Mouse (Mus musculus) heart, embryonic 10.5 days (tissue): ENCODE measurements around the gene Hspb2. TPM values are rescaled to one million over a fixed set of nuclear protein-coding genes. Genes with fewer than 3 reads are reported as not detected.

Experiments
- DNase-seq: peaks from one replicate; pipeline ENCODE4 v3.0.0-alpha.2; 2017; ENCODE audit warnings: low spot score
- H3K27ac ChIP-seq: fragments of 300-500 bp; sonication (generic); 2 replicates; pipeline ENCODE4 v1.5.1; 2016; ENCODE audit warnings: mild to moderate bottlenecking
- H3K27me3 ChIP-seq: fragments of 300-500 bp; sonication (generic); 2 replicates; pipeline ENCODE4 v1.6.1; 2016; ENCODE audit warnings: mild to moderate bottlenecking; ENCODE audit not compliant: poor library complexity, insufficient read depth, severe bottlenecking
- H3K36me3 ChIP-seq: fragments of 300-500 bp; sonication (generic); 2 replicates; pipeline ENCODE4 v1.6.1; 2016; ENCODE audit warnings: mild to moderate bottlenecking, moderate library complexity
- H3K4me1 ChIP-seq: fragments of 300-500 bp; sonication (generic); 2 replicates; pipeline ENCODE4 v1.6.1; 2016; ENCODE audit warnings: mild to moderate bottlenecking
- H3K4me3 ChIP-seq: fragments of 300-500 bp; sonication (generic); 2 replicates; pipeline ENCODE4 v1.5.1; 2016; ENCODE audit warnings: mild to moderate bottlenecking, moderate library complexity
- H3K9me3 ChIP-seq: fragments of 300-500 bp; sonication (generic); 2 replicates; pipeline ENCODE4 v1.6.1; 2016; ENCODE audit warnings: mild to moderate bottlenecking, moderate library complexity
- WGBS: fragments of 180-500 bp; shearing (Covaris S2); methylation state at CpG from one replicate; pipeline ENCODE4 v1.1.7; 2016; 5-methylcytosine and 5-hydroxymethylcytosine counted together
- polyA plus RNA-seq: library from polyadenylated mRNA; unstranded; fragments of >200 nt; fragmentation: Nextera tagmentation; extraction: Ambion mirVana; gene quantifications from 2 replicates; pipeline ENCODE4 v1.2.1, GENCODE M21; 2016

Gene Hspb2
- 227 and 370 TPM in 2 replicates for polyA plus RNA-seq

DNA sequence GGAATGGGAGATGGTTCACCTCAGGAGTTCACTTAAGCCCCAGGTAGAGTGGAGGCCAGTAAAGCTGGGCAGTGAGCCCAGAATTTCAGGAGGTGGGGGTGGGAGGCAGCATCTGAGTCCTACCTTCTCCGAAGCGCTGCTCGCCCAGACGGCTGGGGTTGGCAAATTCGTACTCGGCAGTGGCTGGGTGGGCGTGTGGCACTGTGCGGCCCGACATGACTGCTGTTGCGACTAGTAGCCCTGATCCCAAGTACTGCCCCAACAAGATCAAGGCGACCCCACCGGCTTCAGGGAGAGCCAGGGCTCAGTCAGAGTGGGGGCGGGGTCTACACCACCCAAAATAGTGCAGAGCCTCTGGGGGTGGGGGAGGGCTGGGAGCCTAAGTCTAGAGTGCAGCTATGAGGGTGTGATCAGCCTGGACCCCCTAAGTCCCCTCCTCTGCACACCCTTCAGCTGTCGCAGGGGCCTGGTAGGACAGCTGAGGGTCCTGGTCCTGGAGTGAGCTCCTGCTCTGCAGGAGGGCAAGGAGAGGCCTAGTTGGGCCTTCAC, at the start of gene Hspb2:
TSS of gene Hspb2 (minus strand) at position 301 of the 549 bp plus-strand sequence.
- H3K27me3 ChIP-seq: no peaks in the 10 kb centered on the region
- H3K27ac ChIP-seq: peak within 1 kb of the TSS; percentile 91
- H3K9me3 ChIP-seq: no peaks in the 10 kb centered on the region
- peaks cover 21% of the 10 kb centered on the region for H3K36me3 ChIP-seq
- WGBS: 36% methylated on average over 14 of the region's 14 CpGs
- H3K4me1 ChIP-seq: peaks cover 31% of the 10 kb centered on the region; the same call in 1 of the 2 replicates
- H3K4me3 ChIP-seq: peak within 1 kb of the TSS; percentile 65
- DNase-seq: peak; percentile 86

DNA sequence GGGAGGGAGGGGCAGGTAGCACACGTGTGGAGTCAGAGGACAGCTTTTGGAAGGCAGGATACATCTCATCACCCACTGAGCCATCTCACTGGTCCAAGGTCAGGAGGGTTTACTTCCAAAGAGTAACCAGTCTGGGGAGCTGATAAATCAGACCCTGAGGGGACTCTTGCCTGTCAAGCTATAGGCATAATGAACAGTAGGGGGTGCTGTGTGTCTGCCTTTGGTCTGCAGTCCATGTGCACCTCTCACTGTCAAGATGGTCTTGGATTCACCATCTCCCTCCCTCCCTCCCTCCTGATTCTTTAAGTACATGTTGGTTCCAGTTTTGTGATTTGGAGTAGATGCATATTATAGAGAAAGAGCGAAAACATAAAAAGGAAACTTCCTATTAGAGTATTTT, 48.8 kb upstream of the Hspb2 start:
- 64% methylated on average over 2 of the region's 2 CpGs for WGBS
- Histone ChIP-seq H3K4me1 (no peaks in the 10 kb centered on the region), H3K36me3 (peaks cover 66% of the 10 kb centered on the region), H3K27me3 (no peaks in the 10 kb centered on the region), H3K4me3 (no peak overlapping the region), H3K27ac (no peak overlapping the region), H3K9me3 (no peaks in the 10 kb centered on the region)
- DNase-seq: no peak

DNA sequence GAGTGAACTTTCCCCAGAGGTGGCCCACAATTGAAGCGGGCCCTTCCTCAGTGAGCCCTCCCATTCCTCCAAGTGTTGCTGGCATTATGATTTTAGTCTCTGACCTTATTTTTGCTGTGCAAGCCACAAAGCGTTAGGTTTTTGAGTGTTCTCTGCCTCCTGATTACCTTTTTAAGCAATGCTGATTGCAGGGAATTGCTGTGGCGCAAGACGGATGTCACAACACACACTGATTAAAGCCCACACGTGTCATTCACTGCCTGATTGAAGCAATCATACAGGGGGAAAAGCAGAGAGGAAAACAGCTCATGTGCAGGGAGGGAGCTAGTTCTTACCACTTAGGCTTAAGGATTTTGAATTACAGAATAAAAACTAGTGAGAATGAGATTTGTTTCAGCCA, 46.2 kb upstream of the Hspb2 start:
- no peak overlapping the region for H3K27ac ChIP-seq
- WGBS: 82% methylated on average over 5 of the region's 5 CpGs

DNA sequence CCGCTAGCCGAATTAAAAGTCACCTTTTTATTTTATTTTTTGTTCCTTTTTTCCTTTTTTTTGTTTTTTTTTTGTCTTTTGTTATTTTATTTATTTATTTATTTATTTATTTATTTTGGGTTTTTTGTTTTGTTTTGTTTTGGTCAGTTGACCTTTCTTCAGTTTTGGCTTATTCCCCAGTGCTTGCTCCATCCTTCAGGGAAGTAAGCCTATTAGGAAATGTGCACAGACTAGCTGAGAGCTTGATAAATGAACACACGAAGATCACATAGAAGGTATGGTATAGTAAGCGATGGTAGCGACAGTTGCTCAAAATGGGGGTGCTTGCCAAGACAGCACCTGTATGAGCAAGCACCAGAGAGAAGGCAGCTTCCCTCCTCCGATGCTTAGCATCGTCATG, 45.5 kb upstream of the Hspb2 start:
- 89% methylated on average over 7 of the region's 7 CpGs for WGBS
- no peak overlapping the region for H3K27ac ChIP-seq
- no peak overlapping the region for H3K4me3 ChIP-seq
- H3K36me3 ChIP-seq: peaks cover 50% of the 10 kb centered on the region
- no peak for DNase-seq
- H3K4me1 ChIP-seq: no peaks in the 10 kb centered on the region
- no peaks in the 10 kb centered on the region for H3K27me3 ChIP-seq
- H3K9me3 ChIP-seq: no peaks in the 10 kb centered on the region

More for the DNA sequence above, 46.2 kb upstream of the Hspb2 start:
- H3K9me3 ChIP-seq: no peaks in the 10 kb centered on the region
- no peaks in the 10 kb centered on the region for H3K27me3 ChIP-seq
- no peaks in the 10 kb centered on the region for H3K4me1 ChIP-seq
- no peak for DNase-seq
- H3K36me3 ChIP-seq: peaks cover 55% of the 10 kb centered on the region
- H3K4me3 ChIP-seq: no peak overlapping the region

DNA sequence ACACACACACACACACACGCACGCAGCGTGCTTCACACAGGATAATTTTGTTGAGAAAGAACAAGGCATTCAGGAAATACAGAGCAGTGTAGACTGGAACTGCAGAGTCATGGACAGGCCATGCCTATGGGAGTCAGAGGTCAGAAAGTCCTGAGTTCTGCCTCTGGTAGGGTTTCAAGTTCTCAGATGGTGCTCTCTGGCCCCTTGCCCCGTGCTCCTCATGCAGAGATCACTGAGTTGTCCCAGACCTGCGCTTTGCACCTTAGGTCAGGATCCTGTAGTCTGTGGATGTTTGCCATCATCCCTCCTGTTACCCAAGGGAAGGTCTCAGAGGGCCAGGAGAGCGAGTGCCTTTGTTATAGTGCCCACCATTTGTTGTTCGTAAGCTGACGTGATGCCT, 44.6 kb upstream of the Hspb2 start:
- no peaks in the 10 kb centered on the region for H3K9me3 ChIP-seq
- WGBS: 85% methylated on average over 8 of the region's 8 CpGs
- H3K4me3 ChIP-seq: no peak overlapping the region
- no peak for DNase-seq
- H3K36me3 ChIP-seq: peaks cover 52% of the 10 kb centered on the region
- no peak overlapping the region for H3K27ac ChIP-seq
- H3K27me3 ChIP-seq: no peaks in the 10 kb centered on the region
- no peaks in the 10 kb centered on the region for H3K4me1 ChIP-seq

DNA sequence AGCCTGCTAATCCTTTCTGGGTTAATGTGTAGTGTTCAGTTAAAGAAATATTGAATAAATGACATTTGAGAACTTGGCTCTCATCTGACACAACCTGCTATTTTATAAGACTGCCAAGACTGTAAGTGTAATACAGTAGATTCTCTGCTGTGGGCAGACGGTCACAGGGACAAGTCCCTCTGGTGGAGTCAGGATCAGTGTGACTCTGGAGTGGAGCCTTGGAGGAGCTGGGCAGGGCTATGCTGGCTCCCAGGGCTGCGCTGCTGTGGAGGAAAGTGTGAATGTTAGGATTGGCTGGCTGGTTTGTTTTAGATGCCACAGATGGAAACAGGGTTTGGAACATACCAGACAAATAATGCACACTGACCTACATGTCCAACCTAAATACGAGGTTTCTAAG, 43.1 kb upstream of the Hspb2 start:
- H3K27ac ChIP-seq: no peak overlapping the region
- H3K4me3 ChIP-seq: no peak overlapping the region
- no peak for DNase-seq
- H3K9me3 ChIP-seq: no peaks in the 10 kb centered on the region
- no peaks in the 10 kb centered on the region for H3K4me1 ChIP-seq
- peaks cover 53% of the 10 kb centered on the region for H3K36me3 ChIP-seq
- WGBS: 90% methylated on average over 3 of the region's 3 CpGs
- no peaks in the 10 kb centered on the region for H3K27me3 ChIP-seq

DNA sequence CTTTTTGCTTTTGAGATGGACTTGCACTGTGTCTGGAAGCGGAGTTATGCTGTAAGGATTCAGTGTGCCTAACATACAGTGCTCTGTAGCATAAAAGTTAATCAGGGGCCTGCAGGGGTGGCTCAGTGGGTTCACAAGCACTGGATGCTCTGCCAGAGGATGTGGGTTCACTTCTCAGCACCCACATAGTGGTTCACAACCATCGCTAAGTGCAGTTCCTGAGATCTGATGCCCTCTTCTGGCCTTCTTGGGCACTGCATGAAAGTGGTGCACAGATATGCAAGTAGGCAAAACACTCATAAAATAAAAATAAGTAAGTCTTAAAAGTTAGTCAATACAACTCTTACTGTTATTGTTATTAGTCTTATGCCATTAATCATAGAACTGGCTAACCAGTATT, 30.0 kb upstream of the Hspb2 start:
- WGBS: 70% methylated on average over 2 of the region's 2 CpGs
- H3K4me1 ChIP-seq: no peaks in the 10 kb centered on the region
- no peaks in the 10 kb centered on the region for H3K9me3 ChIP-seq
- no peak overlapping the region for H3K27ac ChIP-seq
- no peak overlapping the region for H3K4me3 ChIP-seq
- H3K36me3 ChIP-seq: peaks cover 92% of the 10 kb centered on the region
- H3K27me3 ChIP-seq: no peaks in the 10 kb centered on the region
- no peak for DNase-seq

DNA sequence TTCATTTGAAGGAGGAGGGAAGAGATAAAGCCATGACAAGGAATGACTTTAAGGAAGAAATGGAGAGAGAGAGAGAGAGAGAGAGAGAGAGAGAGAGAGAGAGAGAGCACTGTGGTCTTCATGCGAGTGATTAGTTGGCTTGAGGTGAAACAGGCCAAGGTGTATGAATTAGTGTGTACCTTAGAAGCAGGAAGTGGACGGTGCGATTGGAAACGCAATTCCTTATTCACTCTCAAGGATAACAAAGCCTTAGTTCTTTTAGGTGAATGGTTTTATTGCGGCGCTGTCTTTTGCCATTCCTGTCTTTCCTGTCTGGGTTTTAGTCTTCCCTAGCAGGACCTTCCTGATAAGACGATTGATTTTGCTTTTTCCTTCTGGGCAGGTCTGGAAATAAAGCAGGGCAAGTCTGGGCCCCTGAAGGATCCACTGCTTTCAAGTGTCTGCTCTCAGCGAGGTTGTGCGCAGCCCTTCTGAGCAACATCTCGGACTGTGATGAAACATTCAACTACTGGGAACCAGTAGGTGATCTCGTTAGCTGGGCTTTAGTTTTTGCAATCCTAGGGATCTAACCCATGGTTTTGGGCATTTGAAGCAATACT, 24.1 kb upstream of the Hspb2 start:
- Histone ChIP-seq H3K36me3 (peaks cover 46% of the 10 kb centered on the region), H3K4me3 (peak overlapping the region; percentile 85), H3K4me1 (peaks cover 19% of the 10 kb centered on the region), H3K27ac (peak overlapping the region; percentile 97), H3K9me3 (no peaks in the 10 kb centered on the region), H3K27me3 (no peaks in the 10 kb centered on the region)
- 50% methylated on average over 11 of the region's 11 CpGs for WGBS
- no peak for DNase-seq

DNA sequence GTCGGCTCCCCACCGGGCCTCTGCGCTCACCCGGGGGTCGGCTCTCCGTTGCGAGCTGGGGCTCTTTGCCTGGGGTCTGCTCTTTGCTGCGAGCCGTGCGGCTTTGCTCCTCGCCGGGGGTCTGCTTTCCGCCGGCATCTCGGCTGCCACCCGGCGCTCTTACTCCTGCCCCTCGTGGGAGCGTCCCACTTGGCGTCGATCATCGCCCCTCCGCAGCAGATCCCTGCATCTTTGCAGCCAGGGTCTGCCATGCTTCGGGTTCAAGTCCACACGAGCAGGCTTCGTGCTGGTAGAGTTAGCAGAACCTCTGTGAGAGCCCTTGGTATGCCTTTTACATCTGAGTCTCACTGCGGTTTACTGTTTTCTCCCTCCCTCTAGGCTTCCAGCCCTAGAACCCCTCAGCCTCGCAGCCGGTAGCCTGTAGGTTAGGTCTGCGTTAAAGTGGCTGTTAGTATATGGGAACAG, 23.5 kb upstream of the Hspb2 start:
- peaks cover 19% of the 10 kb centered on the region for H3K4me1 ChIP-seq
- peak overlapping the region; percentile 97 for H3K27ac ChIP-seq
- peak overlapping the region; percentile 85 for H3K4me3 ChIP-seq
- no peaks in the 10 kb centered on the region for H3K27me3 ChIP-seq
- H3K36me3 ChIP-seq: peaks cover 41% of the 10 kb centered on the region
- no peaks in the 10 kb centered on the region for H3K9me3 ChIP-seq
- WGBS: 2% methylated on average over 24 of the region's 30 CpGs
- DNase-seq: no peak

DNA sequence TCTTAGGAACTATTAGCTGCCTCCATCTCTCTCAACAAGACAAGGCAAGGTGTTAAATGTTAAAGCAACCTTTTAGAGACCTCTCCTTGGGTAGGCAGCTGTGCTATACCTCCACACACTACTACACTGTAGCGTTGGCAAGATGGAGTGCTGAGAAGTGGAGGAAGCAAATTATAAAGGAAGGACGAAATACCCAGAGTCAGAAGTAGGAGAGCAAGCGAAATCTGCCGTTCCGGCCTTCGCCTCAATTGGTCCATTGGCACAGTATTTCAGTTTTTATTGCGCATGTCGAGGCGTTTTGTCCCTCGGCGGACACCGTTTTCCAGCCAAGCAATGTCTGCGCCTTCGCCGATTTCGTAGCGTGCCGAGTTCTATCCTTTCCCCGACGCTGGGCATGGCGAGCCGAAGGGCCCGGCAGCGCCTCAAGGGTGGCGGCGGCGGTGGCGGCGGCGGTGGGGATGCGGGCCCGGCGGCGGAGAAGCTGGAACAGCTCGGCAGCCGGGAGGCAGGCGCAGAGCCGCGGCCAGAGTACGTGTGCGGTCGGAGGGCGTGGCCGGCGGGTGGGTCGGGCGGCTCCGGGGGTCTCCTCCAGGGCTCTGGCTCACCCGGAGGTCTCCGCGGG, 22.9 kb upstream of the Hspb2 start, which contains the start of the genes Alg9 and 1110032A03Rik:
TSS of gene Alg9 (plus strand) at position 29 of the 622 bp plus-strand sequence.
TSS of gene 1110032A03Rik (minus strand) at position 530 of the 622 bp plus-strand sequence.
- Histone ChIP-seq H3K27ac (peak within 1 kb of the TSS; percentile 97), H3K4me3 (peak within 1 kb of the TSS; percentile 85), H3K4me1 (peaks cover 19% of the 10 kb centered on the region), H3K27me3 (no peaks in the 10 kb centered on the region), H3K36me3 (peaks cover 36% of the 10 kb centered on the region), H3K9me3 (no peaks in the 10 kb centered on the region)
- peak; percentile 86 for DNase-seq
- under 1% methylated on average over 51 of the region's 51 CpGs for WGBS

DNA sequence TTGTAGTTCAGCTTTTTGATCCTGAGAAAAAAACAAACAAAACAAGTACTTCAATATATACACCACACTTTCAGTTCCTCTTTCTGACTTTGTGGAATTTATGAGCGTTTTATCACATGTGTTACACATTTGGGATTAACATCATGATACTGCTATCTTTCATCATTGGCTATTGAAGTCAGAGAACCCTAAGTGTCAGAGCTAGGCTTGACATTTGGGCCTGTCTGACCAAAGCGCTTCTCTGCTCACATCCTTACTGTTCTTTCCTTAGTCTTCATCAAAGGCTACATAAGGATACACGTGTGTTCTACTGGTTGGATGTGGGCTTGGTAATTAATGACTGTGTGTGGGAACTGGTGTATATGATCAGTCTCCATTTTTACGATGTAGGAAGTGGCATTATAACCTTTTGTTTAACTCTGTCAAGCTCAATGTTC, 21.9 kb upstream of the Hspb2 start:
- peak overlapping the region; percentile 85; the same call in 1 of the 2 replicates for H3K4me3 ChIP-seq
- H3K27ac ChIP-seq: no peak overlapping the region
- no peaks in the 10 kb centered on the region for H3K9me3 ChIP-seq
- no peaks in the 10 kb centered on the region for H3K27me3 ChIP-seq
- WGBS: 83% methylated on average over 4 of the region's 4 CpGs
- peaks cover 26% of the 10 kb centered on the region for H3K36me3 ChIP-seq
- H3K4me1 ChIP-seq: peaks cover 22% of the 10 kb centered on the region
- DNase-seq: no peak

DNA sequence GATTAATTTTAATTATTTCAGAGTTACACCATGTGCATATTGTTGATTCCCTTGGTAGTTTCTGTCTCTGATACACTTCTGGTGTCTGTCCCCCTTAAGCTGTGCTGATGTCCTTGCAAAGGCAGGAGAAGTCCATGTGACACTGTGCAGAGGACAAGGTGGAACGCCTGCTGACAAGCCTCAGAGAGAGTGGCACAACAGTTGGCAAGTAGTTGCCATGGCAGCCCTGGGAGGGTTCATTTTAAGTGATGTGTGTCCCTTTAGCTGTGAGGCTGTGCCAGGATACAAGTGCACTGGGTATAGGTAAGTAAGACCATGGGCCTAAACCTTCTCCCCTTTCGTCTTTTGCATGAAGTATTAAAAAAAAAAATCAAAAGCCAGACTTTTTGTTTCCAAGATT, 17.9 kb upstream of the Hspb2 start:
- no peak for DNase-seq
- WGBS: 72% methylated on average over 2 of the region's 2 CpGs
- Histone ChIP-seq H3K27me3 (no peaks in the 10 kb centered on the region), H3K4me1 (peaks cover 23% of the 10 kb centered on the region), H3K36me3 (peaks cover 11% of the 10 kb centered on the region), H3K4me3 (no peak overlapping the region), H3K27ac (no peak overlapping the region), H3K9me3 (no peaks in the 10 kb centered on the region)
